ENCODE assay signal across 13 mouse cellular contexts in the genomic region with DNA sequence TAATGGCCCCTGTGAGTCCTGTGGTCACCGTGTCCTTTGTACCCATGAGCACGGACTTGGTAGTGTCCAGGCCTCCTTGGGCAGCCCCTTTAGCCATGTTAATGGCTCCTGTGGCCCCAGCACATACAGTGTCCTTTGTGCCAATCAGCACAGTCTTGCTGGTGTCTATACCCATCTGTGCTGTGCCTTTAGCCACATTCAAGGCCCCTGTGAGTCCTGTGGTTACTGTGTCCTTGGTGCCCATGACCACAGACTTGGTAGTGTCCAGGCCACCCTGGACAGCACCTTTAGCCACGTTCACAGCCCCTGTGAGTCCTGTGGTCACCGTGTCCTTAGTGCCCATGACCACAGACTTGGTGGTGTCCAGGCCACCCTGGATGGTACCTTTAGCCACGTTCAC. TPM values are rescaled to one million over a fixed set of nuclear protein-coding genes. Genes with fewer than 3 reads are reported as not detected.
DNase-seq lines count a peak whose midpoint lies in the region; TF ChIP-seq lines count a peak whose summit lies in the region.
"Not testable (repeated sequence)": the region's sequence is repeated elsewhere in the genome, so short reads cannot be mapped to it uniquely, and the experiment has no call there.
"Had no signal": no experiment of that assay in that cellular context is flagged by ENCODE, and none has a peak within 500 bp of the region (broad histone marks: within the 10 kb centered on the region; RNA-seq: fewer than 3 reads in every experiment).

No protein-coding gene starts in this region.

- not testable (repeated sequence) for TF ChIP-seq CTCF in gastrocnemius, adult 2 months (IDR thresholded peaks at IDR 0.05)

- peak; percentile 82 for DNase-seq in adipocyte (ENCODE audit: low spot score)
- DNase-seq in adrenal gland, adult (ENCODE audit: inconsistent age in 2 of 2, low spot score in 1 of 2), result peak; percentile 19 to 62
- peak; percentile 34 for DNase-seq in adrenal gland, adult 2 months
- DNase-seq in adrenal gland, postnatal 10 days, result peak; percentile 5
- not testable (repeated sequence) for DNase-seq in gastrocnemius, adult 2 months
- peak; percentile 92 for DNase-seq in heart, adult 11 months
- DNase-seq in heart, postnatal 4 days, result peak; percentile 6

- H3K27ac ChIP-seq in gastrocnemius, adult 2 months, result peak overlapping the region; percentile 75

- intact Hi-C loops in gastrocnemius, adult 2 months (cut with DNase I), result not testable (repeated sequence)

- H3K4me3 ChIP-seq in gastrocnemius, adult 2 months, result not testable (repeated sequence)

RNA-seq across cellular contexts. Expression of a gene that starts 4.8 kb away (rescaled TPM):
- 100 to 1,000 TPM in 1 of 2 experiments, 10 to 100 TPM in 1; 92.6 to 121 TPM for total RNA-seq in adrenal gland, adult 2 months (2021)
- 100 and 184 TPM in 2 replicates for polyA plus RNA-seq in adrenal gland, adult 2 months (2012; rRNA removed)
- 10 to 100 TPM; 75.7 to 89.2 TPM for total RNA-seq in adrenal gland, postnatal 10 days (2021)
- total RNA-seq in gastrocnemius, adult 2 months (2021), result 100 to 1,000 TPM; 255 to 281 TPM
- total RNA-seq in heart, postnatal 4 days (2021), result 10 to 100 TPM; 71.5 to 79.8 TPM
- polyA plus RNA-seq: CD4-positive, CD25-positive, alpha-beta regulatory T cell, adult 4 months; G1E had no signal

RNA-seq across cellular contexts. Expression of a gene that starts 12.6 kb away (rescaled TPM):
- total RNA-seq in adrenal gland, adult 2 months (2021), result 10 to 100 TPM; 59.5 to 71.9 TPM
- 42.9 and 91.7 TPM in 2 replicates for polyA plus RNA-seq in adrenal gland, adult 2 months (2012; rRNA removed)
- 100 to 1,000 TPM; 102 to 111 TPM for total RNA-seq in adrenal gland, postnatal 10 days (2021)
- total RNA-seq in gastrocnemius, adult 2 months (2021), result 10 to 100 TPM; 22.9 to 55.7 TPM
- total RNA-seq in heart, postnatal 4 days (2021), result 10 to 100 TPM; 61.6 to 67.6 TPM
- total RNA-seq: CH12.LX, G1E, MEL had no signal
- polyA plus RNA-seq: activated CD4-positive, CD25-positive, alpha-beta regulatory T cell, adult 4 months; CD4-positive, CD25-positive, alpha-beta regulatory T cell, adult 4 months; G1E had no signal

RNA-seq across cellular contexts. Expression of a gene that starts 17.0 kb away (rescaled TPM):
- 10 to 100 TPM; 23.9 to 45.5 TPM for total RNA-seq in adrenal gland, adult 2 months (2021)
- polyA plus RNA-seq in adrenal gland, adult 2 months (2012; rRNA removed), result 134 and 212 TPM in 2 replicates
- total RNA-seq in adrenal gland, postnatal 10 days (2021), result 10 to 100 TPM; 41.0 to 55.6 TPM
- 10 to 100 TPM; 13.2 to 25.5 TPM for total RNA-seq in gastrocnemius, adult 2 months (2021)
- 1 to 10 TPM; 5.2 TPM for total RNA-seq in heart, postnatal 4 days (2021)
- total RNA-seq: CH12.LX, ES-E14, G1E, MEL had no signal
- polyA plus RNA-seq: CD4-positive, CD25-positive, alpha-beta regulatory T cell, adult 4 months; G1E had no signal

RNA-seq across cellular contexts. Expression of a gene that starts 25.4 kb away (rescaled TPM):
- total RNA-seq in adrenal gland, adult 2 months (2021), result 10 to 100 TPM; 52.7 to 63.7 TPM
- polyA plus RNA-seq in adrenal gland, adult 2 months (2012; rRNA removed), result 93.5 and 97.9 TPM in 2 replicates
- 10 to 100 TPM; 45.3 to 54.0 TPM for total RNA-seq in adrenal gland, postnatal 10 days (2021)
- 10 to 100 TPM; 23.8 to 26.3 TPM for total RNA-seq in gastrocnemius, adult 2 months (2021)
- 10 to 100 TPM; 52.8 to 55.9 TPM for total RNA-seq in heart, postnatal 4 days (2021)

RNA-seq across cellular contexts. Expression of a gene that starts 30.0 kb away (rescaled TPM):
- 10 to 100 TPM; 83.2 to 83.8 TPM for total RNA-seq in adrenal gland, adult 2 months (2021)
- polyA plus RNA-seq in adrenal gland, adult 2 months (2012; rRNA removed), result 67.8 and 91.2 TPM in 2 replicates
- total RNA-seq in adrenal gland, postnatal 10 days (2021), result 10 to 100 TPM; 77.5 to 78.9 TPM
- total RNA-seq in gastrocnemius, adult 2 months (2021), result 10 to 100 TPM; 55.6 to 64.3 TPM
- total RNA-seq in heart, postnatal 4 days (2021), result 10 to 100 TPM; 50.8 to 57.5 TPM
